Comparison of ENCODE assay signal across 20 mouse cellular contexts in the genomic region with DNA sequence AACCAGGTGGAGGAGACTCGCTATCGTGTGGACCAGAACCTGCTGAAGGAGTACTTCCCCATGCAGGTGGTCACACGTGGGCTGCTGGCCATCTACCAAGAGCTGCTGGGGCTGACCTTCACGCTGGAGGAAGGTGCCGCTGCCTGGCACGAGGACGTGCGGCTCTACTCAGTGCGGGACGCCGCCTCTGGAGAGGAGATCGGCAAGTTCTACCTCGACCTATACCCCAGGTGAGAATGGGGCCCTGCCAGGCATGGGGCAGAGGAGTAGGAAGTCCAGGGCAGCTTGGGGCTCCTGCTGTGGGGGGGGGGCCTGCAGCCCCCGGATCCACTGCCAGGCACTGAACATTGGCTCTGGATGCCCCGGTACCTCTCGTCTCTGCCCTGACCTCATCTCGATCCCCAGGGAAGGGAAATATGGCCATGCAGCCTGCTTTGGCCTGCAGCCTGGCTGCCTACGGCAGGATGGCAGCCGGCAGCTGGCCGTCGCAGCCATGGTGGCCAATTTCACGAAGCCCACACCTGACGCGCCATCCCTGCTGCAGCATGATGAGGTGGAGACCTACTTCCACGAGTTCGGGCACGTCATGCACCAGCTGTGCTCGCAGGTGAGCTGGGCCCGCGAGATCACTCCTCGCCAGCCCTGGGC. TPM values are rescaled to one million over a fixed set of nuclear protein-coding genes. Genes with fewer than 3 reads are reported as not detected.
DNase-seq lines count a peak whose midpoint lies in the region; ATAC-seq and TF ChIP-seq lines count a peak whose summit lies in the region.
"Had no signal": no experiment of that assay in that cellular context is flagged by ENCODE, and none has a peak within 500 bp of the region (broad histone marks: within the 10 kb centered on the region; RNA-seq: fewer than 3 reads in every experiment).

No protein-coding gene starts in this region.

- H3K27me3 ChIP-seq in embryonic facial prominence, embryonic 13.5 days: no peaks in the 10 kb centered on the region
- H3K27me3 ChIP-seq in embryonic facial prominence, embryonic 10.5 days (replicated peaks; ENCODE audit: low read depth, poor library complexity, severe bottlenecking): no peaks in the 10 kb centered on the region
- no peaks in the 10 kb centered on the region for H3K27me3 ChIP-seq in E14TG2a.4 (ENCODE audit: insufficient read depth, low read length)
- H3K27me3 ChIP-seq: forebrain, embryonic 15.5 days; heart, embryonic 15.5 days; intestine, embryonic 15.5 days; Patski had no signal

- no peak overlapping the region for H3K4me3 ChIP-seq in embryonic facial prominence, embryonic 13.5 days
- no peak overlapping the region for H3K4me3 ChIP-seq in embryonic facial prominence, embryonic 10.5 days
- H3K4me3 ChIP-seq in E14TG2a.4 (replicated peaks; ENCODE audit: low read length): peak overlapping the region; percentile 52
- H3K4me3 ChIP-seq: forebrain, embryonic 15.5 days; heart, adult 2 months; heart, embryonic 15.5 days; hindbrain, embryonic 10.5 days; intestine, embryonic 15.5 days had no signal

- no peaks in the 10 kb centered on the region for H3K4me1 ChIP-seq in embryonic facial prominence, embryonic 13.5 days
- H3K4me1 ChIP-seq in embryonic facial prominence, embryonic 10.5 days: no peaks in the 10 kb centered on the region
- H3K4me1 ChIP-seq in E14TG2a.4 (replicated peaks; ENCODE audit: low read depth, low read length): peaks cover 90% of the 10 kb centered on the region
- H3K4me1 ChIP-seq: forebrain, embryonic 15.5 days; heart, embryonic 15.5 days had no signal

- H3K36me3 ChIP-seq in embryonic facial prominence, embryonic 13.5 days: peaks cover 84% of the 10 kb centered on the region
- H3K36me3 ChIP-seq in embryonic facial prominence, embryonic 10.5 days (replicated peaks): peaks cover 85% of the 10 kb centered on the region
- H3K36me3 ChIP-seq in E14TG2a.4 (ENCODE audit: insufficient read depth, low read length): peaks cover 86% of the 10 kb centered on the region

- no peak for TF ChIP-seq CTCF in E14TG2a.4 (conservative IDR thresholded peaks at IDR 0.05; ENCODE audit: low read length)

- WGBS in embryonic facial prominence, embryonic 13.5 days: 92% methylated on average over 31 of the region's 31 CpGs
- WGBS in embryonic facial prominence, embryonic 10.5 days: 95% methylated on average over 31 of the region's 31 CpGs

- H3K27ac ChIP-seq in embryonic facial prominence, embryonic 13.5 days: no peak overlapping the region
- H3K27ac ChIP-seq in embryonic facial prominence, embryonic 10.5 days (replicated peaks): no peak overlapping the region
- H3K27ac ChIP-seq: forebrain, embryonic 15.5 days; heart, adult 2 months; heart, embryonic 15.5 days; hindbrain, embryonic 10.5 days; hindbrain, embryonic 14.5 days; intestine, embryonic 15.5 days had no signal

- no peak for ATAC-seq in embryonic facial prominence, embryonic 13.5 days (ENCODE audit: insufficient number of reproducible peaks, insufficient read depth, low FRiP score, low TSS enrichment, low read depth)
- ATAC-seq: activated CD4-positive, CD25-positive, alpha-beta regulatory T cell, adult 4 months; forebrain, embryonic 15.5 days; intestine, embryonic 15.5 days; Patski had no signal

- H3K9me3 ChIP-seq in embryonic facial prominence, embryonic 13.5 days: no peaks in the 10 kb centered on the region
- H3K9me3 ChIP-seq in embryonic facial prominence, embryonic 10.5 days: no peaks in the 10 kb centered on the region
- H3K9me3 ChIP-seq in E14TG2a.4 (ENCODE audit: low read length): no peaks in the 10 kb centered on the region
- H3K9me3 ChIP-seq: forebrain, embryonic 15.5 days; heart, embryonic 15.5 days; hindbrain, embryonic 10.5 days; intestine, embryonic 15.5 days had no signal

- peak overlapping the region; percentile 36; the same call in 1 of the 2 replicates for H3K9ac ChIP-seq in embryonic facial prominence, embryonic 13.5 days
- H3K9ac ChIP-seq: forebrain, embryonic 15.5 days; heart, embryonic 15.5 days; hindbrain, embryonic 14.5 days; intestine, embryonic 15.5 days had no signal

- intact Hi-C loops in left cerebral cortex, postnatal 36 days (cut with DNase I): loop anchor here (5.0 to 10.0 kb wide), 2 partner anchors 83 to 165 kb away; a partner anchor contains a TSS

- H3K4me2 ChIP-seq in embryonic facial prominence, embryonic 13.5 days: no peak overlapping the region
- H3K4me2 ChIP-seq: forebrain, embryonic 15.5 days; heart, embryonic 11.5 days; heart, embryonic 15.5 days; hindbrain, embryonic 14.5 days; intestine, embryonic 15.5 days had no signal

- peak; percentile 43 to 48 for DNase-seq in cerebellum, adult 18-20 months
- DNase-seq in cerebellum, postnatal 4 days (ENCODE audit: low spot score in 2 of 2): no peak
- no peak for DNase-seq in embryonic facial prominence, embryonic 10.5 days (ENCODE audit: low spot score)
- peak; percentile 53 to 60 for DNase-seq in cerebellum, postnatal 25 days
- no peak for DNase-seq in left cerebral cortex, postnatal 36 days (ENCODE audit: low spot score in 2 of 2)
- DNase-seq: adrenal gland, postnatal 14 days; gastrocnemius, postnatal 14 days; heart, adult 2 months; heart, postnatal 14 days; kidney, adult 18-20 months had no signal

RNA-seq across cellular contexts. Expression of a gene that starts 10.3 kb away (rescaled TPM):
- 58.2 and 60.9 TPM in 2 replicates for polyA plus RNA-seq in embryonic facial prominence, embryonic 13.5 days (2015; fragmentation: Nextera tagmentation; extraction: Ambion mirVana)
- polyA plus RNA-seq in embryonic facial prominence, embryonic 10.5 days (2016; fragmentation: Nextera tagmentation; extraction: Ambion mirVana): 102 and 109 TPM in 2 replicates
- total RNA-seq in left cerebral cortex, postnatal 36 days (2021): 10 to 100 TPM; 47.0 to 49.8 TPM

RNA-seq across cellular contexts. Expression of a gene that starts 18.5 kb away (rescaled TPM):
- 0.53 and 1.5 TPM in 2 replicates for polyA plus RNA-seq in embryonic facial prominence, embryonic 13.5 days (2015; fragmentation: Nextera tagmentation; extraction: Ambion mirVana)
- polyA plus RNA-seq in embryonic facial prominence, embryonic 10.5 days (2016; fragmentation: Nextera tagmentation; extraction: Ambion mirVana): 0.60 TPM in 1 of 2 replicates, not detected in the other
- total RNA-seq in left cerebral cortex, postnatal 36 days (2021): under 1 TPM; 0.23 to 0.72 TPM
- polyA plus RNA-seq: activated CD4-positive, CD25-positive, alpha-beta regulatory T cell, adult 4 months had no signal

RNA-seq across cellular contexts. Expression of a gene that starts 20.2 kb away (rescaled TPM):
- 218 and 222 TPM in 2 replicates for polyA plus RNA-seq in embryonic facial prominence, embryonic 13.5 days (2015; fragmentation: Nextera tagmentation; extraction: Ambion mirVana)
- 289 and 290 TPM in 2 replicates for polyA plus RNA-seq in embryonic facial prominence, embryonic 10.5 days (2016; fragmentation: Nextera tagmentation; extraction: Ambion mirVana)
- total RNA-seq in left cerebral cortex, postnatal 36 days (2021): 100 to 1,000 TPM; 169 to 176 TPM

RNA-seq across cellular contexts. Expression of a gene that starts 25.6 kb away (rescaled TPM):
- polyA plus RNA-seq in embryonic facial prominence, embryonic 13.5 days (2015; fragmentation: Nextera tagmentation; extraction: Ambion mirVana): 196 and 213 TPM in 2 replicates
- 222 and 225 TPM in 2 replicates for polyA plus RNA-seq in embryonic facial prominence, embryonic 10.5 days (2016; fragmentation: Nextera tagmentation; extraction: Ambion mirVana)
- total RNA-seq in left cerebral cortex, postnatal 36 days (2021): 100 to 1,000 TPM; 120 to 133 TPM

RNA-seq across cellular contexts. Expression of a gene that starts 42.9 kb away (rescaled TPM):
- polyA plus RNA-seq in embryonic facial prominence, embryonic 13.5 days (2015; fragmentation: Nextera tagmentation; extraction: Ambion mirVana): 22.6 and 22.7 TPM in 2 replicates
- 14.0 and 16.9 TPM in 2 replicates for polyA plus RNA-seq in embryonic facial prominence, embryonic 10.5 days (2016; fragmentation: Nextera tagmentation; extraction: Ambion mirVana)
- 10 to 100 TPM; 66.9 to 74.2 TPM for total RNA-seq in left cerebral cortex, postnatal 36 days (2021)

Comparison
In these comparisons a context has a peak if more than half of its experiments do, and no peak if none do; other contexts are left out.
1. DNase-seq: peak in cerebellum, adult 18-20 months (2 of 2) and cerebellum, postnatal 25 days (2 of 2); none in cerebellum, postnatal 4 days (0 of 2), embryonic facial prominence, embryonic 10.5 days (single experiment) and left cerebral cortex, postnatal 36 days (0 of 2).